Mouse (Mus musculus): ENCODE data around the gene Utp4.

DNA sequence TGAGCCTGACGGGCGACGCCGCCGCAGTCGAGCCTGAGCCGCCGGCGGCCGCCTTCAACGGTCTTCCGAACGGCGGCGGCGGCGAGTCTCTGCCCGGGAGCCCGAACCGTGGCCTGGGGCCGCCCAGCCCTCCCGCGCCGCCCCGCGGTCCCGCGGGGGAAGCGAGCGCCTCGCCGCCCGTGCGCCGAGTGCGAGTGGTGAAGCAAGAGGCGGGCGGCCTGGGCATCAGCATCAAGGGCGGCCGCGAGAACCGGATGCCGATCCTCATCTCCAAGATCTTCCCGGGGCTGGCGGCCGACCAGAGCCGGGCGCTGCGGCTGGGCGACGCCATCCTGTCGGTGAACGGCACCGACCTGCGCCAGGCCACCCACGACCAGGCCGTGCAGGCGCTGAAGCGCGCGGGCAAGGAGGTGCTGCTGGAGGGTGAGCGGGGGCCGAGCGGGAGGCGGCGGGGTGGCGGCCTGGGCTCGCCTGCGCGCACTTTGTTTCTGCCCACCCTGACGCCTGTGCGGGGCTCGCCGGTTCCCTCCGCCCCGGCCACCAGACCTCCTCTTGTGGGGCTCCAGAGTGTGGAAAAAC lies 42.6 kb downstream of the Utp4 start:
- TF ChIP-seq CTCF (IDR thresholded peaks at IDR 0.05; ENCODE audit: borderline replicate concordance, control insufficient read depth, extremely low read depth, insufficient read depth, low read length, poor library complexity) = no peak
- TF ChIP-seq POLR2A (IDR thresholded peaks at IDR 0.05; ENCODE audit: control insufficient read depth, extremely low read depth, insufficient read depth, low read length, poor library complexity) = no peak
